Mouse (Mus musculus): ENCODE measurements around the gene Prps1l1. TPM values are rescaled to one million over a fixed set of nuclear protein-coding genes. Genes with fewer than 3 reads are reported as not detected.

The Prps1l1 gene
- total and polyA plus RNA-seq, 2 experiments from 2014 or later = not detected

DNA sequence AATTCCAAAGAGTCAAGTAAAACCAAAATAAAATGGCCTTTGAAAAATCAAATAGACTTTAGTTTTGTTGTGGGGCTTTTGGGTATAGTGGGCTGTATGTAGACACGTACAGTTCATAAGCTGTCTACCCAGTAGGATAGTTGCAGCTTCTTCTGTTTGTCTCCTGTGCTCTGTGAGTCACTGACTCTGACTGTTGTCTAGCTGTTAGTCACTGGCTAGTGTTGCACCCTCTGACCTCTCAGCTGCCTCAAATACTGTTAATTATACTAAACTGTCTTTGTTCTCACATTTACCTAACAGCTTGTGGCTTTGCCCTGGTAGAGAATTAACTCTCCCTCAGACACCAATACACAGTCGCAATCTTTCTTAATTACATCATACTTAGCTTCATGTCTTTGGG, 7.3 kb downstream of the Prps1l1 start:
- no peak overlapping the region for H3K27ac ChIP-seq
- ATAC-seq = no peak
- no peak overlapping the region for H3K4me3 ChIP-seq (ENCODE audit: low read length)
- no peaks in the 10 kb centered on the region for H3K27me3 ChIP-seq (ENCODE audit: insufficient read depth, low read length)
- H3K4me1 ChIP-seq (ENCODE audit: insufficient read depth, low read length) = no peaks in the 10 kb centered on the region
- no peaks in the 10 kb centered on the region for H3K36me3 ChIP-seq (ENCODE audit: insufficient read depth, low read length)
- 87% methylated on average over 2 of the region's 2 CpGs for WGBS
- H3K9me3 ChIP-seq (ENCODE audit: low read length) = no peaks in the 10 kb centered on the region
- no peak overlapping the region for H3K9ac ChIP-seq (replicated peaks; ENCODE audit: low read length)
- DNase-seq (ENCODE audit: low spot score) = no peak
- no peak for TF ChIP-seq CTCF (IDR thresholded peaks at IDR 0.05; ENCODE audit: low read depth)
- no peak overlapping the region for H3K4me2 ChIP-seq (ENCODE audit: low read depth, low read length)

GRCm38 (mm10) chr12:34997597-34998182, 13.1 kb downstream of the Prps1l1 start:
- Histone ChIP-seq H3K9me3 (ENCODE audit: low read length) (no peaks in the 10 kb centered on the region), H3K27me3 (ENCODE audit: insufficient read depth, low read length) (no peaks in the 10 kb centered on the region), H3K9ac (replicated peaks; ENCODE audit: low read length) (no peak overlapping the region), H3K4me1 (ENCODE audit: insufficient read depth, low read length) (no peaks in the 10 kb centered on the region), H3K4me3 (ENCODE audit: low read length) (no peak overlapping the region), H3K36me3 (ENCODE audit: insufficient read depth, low read length) (no peaks in the 10 kb centered on the region), H3K27ac (no peak overlapping the region), H3K4me2 (ENCODE audit: low read depth, low read length) (no peak overlapping the region)
- TF ChIP-seq CTCF (IDR thresholded peaks at IDR 0.05; ENCODE audit: low read depth) = no peak
- WGBS = 92% methylated on average over 3 of the region's 3 CpGs
- no peak for ATAC-seq
- DNase-seq (ENCODE audit: low spot score) = no peak

- Histone ChIP-seq H3K36me3 (ENCODE audit: insufficient read depth, low read length) (no peaks in the 10 kb centered on the region), H3K4me3 (ENCODE audit: low read length) (no peak overlapping the region), H3K4me2 (ENCODE audit: low read depth, low read length) (no peak overlapping the region), H3K4me1 (ENCODE audit: insufficient read depth, low read length) (no peaks in the 10 kb centered on the region), H3K27me3 (ENCODE audit: insufficient read depth, low read length) (no peaks in the 10 kb centered on the region), H3K9me3 (ENCODE audit: low read length) (no peaks in the 10 kb centered on the region), H3K9ac (replicated peaks; ENCODE audit: low read length) (no peak overlapping the region), H3K27ac (no peak overlapping the region)
- DNase-seq (ENCODE audit: low spot score) = peak; percentile 24
- 59% methylated on average over 12 of the region's 12 CpGs for WGBS
- no peak for ATAC-seq
- no peak for TF ChIP-seq CTCF (IDR thresholded peaks at IDR 0.05; ENCODE audit: low read depth)
These were observed 14.4 kb downstream of the Prps1l1 start for GRCm38 (mm10) chr12:34998778-34999467.

DNA sequence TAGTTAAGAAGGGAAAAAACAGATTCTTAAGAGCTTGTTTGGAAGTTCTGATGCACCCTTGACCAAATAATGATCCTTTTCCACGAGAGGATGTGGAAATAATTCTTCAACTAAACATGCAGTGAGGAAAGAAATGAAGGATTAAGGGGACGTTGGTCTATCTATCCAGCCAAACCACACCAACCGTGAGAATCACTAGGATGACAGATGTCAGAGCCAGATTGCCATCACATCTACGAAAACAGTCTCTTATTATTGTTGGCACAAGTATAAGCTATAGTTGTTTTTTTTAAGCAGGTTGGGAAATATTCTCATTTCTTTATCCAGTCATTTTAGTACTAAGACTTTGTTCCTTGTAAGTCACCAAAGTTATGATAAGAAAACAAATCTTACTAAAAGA, 15.8 kb downstream of the Prps1l1 start:
- Histone ChIP-seq H3K9ac (replicated peaks; ENCODE audit: low read length) (no peak overlapping the region), H3K4me3 (ENCODE audit: low read length) (no peak overlapping the region), H3K9me3 (ENCODE audit: low read length) (no peaks in the 10 kb centered on the region), H3K27me3 (ENCODE audit: insufficient read depth, low read length) (no peaks in the 10 kb centered on the region), H3K36me3 (ENCODE audit: insufficient read depth, low read length) (no peaks in the 10 kb centered on the region), H3K4me2 (ENCODE audit: low read depth, low read length) (no peak overlapping the region), H3K4me1 (ENCODE audit: insufficient read depth, low read length) (no peaks in the 10 kb centered on the region), H3K27ac (no peak overlapping the region)
- 56% methylated on average over 4 of the region's 4 CpGs for WGBS
- ATAC-seq (no peak), DNase-seq (ENCODE audit: low spot score) (no peak)
- no peak for TF ChIP-seq CTCF (IDR thresholded peaks at IDR 0.05; ENCODE audit: low read depth)

- DNase-seq (ENCODE audit: low spot score) (no peak), ATAC-seq (peak; percentile 52; the same call in 1 of the 2 replicates)
- TF ChIP-seq CTCF (IDR thresholded peaks at IDR 0.05; ENCODE audit: low read depth) = no peak
- no peaks in the 10 kb centered on the region for H3K27me3 ChIP-seq (ENCODE audit: insufficient read depth, low read length)
- H3K4me3 ChIP-seq (ENCODE audit: low read length) = no peak overlapping the region
- no peak overlapping the region for H3K9ac ChIP-seq (replicated peaks; ENCODE audit: low read length)
- no peaks in the 10 kb centered on the region for H3K36me3 ChIP-seq (ENCODE audit: insufficient read depth, low read length)
- H3K4me1 ChIP-seq (ENCODE audit: insufficient read depth, low read length) = no peaks in the 10 kb centered on the region
- H3K27ac ChIP-seq = no peak overlapping the region
- no peaks in the 10 kb centered on the region for H3K9me3 ChIP-seq (ENCODE audit: low read length)
- no peak overlapping the region for H3K4me2 ChIP-seq (ENCODE audit: low read depth, low read length)
These were observed 21.2 kb downstream of the Prps1l1 start for GRCm38 (mm10) chr12:35005748-35006147.

DNA sequence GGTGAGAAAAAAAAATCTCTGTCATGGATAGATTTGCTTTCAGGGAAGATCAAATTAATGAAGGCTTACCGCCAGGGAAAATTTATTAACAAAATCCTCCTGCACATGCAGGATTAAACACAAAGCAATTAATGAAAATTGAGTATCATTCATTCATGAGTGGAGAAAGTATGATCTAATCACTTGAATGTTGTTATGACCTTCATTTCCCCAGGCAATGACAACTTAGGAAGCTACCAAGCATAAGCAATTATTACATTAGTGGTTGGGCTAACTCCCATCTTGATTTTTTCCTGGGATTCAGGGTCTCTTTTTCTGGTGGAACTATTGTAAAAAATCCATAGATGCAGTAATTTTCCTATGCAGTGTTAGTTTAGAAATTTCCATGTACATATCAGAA, 23.3 kb downstream of the Prps1l1 start:
- no peaks in the 10 kb centered on the region for H3K9me3 ChIP-seq (ENCODE audit: low read length)
- no peak overlapping the region for H3K4me3 ChIP-seq (ENCODE audit: low read length)
- 60% methylated on average over 1 of the region's 1 CpGs for WGBS
- no peak for ATAC-seq
- no peak overlapping the region for H3K27ac ChIP-seq
- DNase-seq (ENCODE audit: low spot score) = no peak
- no peaks in the 10 kb centered on the region for H3K27me3 ChIP-seq (ENCODE audit: insufficient read depth, low read length)
- H3K36me3 ChIP-seq (ENCODE audit: insufficient read depth, low read length) = no peaks in the 10 kb centered on the region
- H3K4me1 ChIP-seq (ENCODE audit: insufficient read depth, low read length) = no peaks in the 10 kb centered on the region
- no peak overlapping the region for H3K4me2 ChIP-seq (ENCODE audit: low read depth, low read length)
- no peak for TF ChIP-seq CTCF (IDR thresholded peaks at IDR 0.05; ENCODE audit: low read depth)
- no peak overlapping the region for H3K9ac ChIP-seq (replicated peaks; ENCODE audit: low read length)
